Mouse (Mus musculus) small intestine, adult 2 months (tissue): ENCODE measurements around the gene Reln.

Source experiments
- CTCF ChIP-seq: fragments of 200-500 bp; IDR thresholded peaks from 2 replicates; pipeline ENCODE4 v1.5.1; 2012; ENCODE audit warnings: low read depth, mild to moderate bottlenecking, control low read depth, inconsistent platforms, low read length, moderate library complexity, mixed read lengths; ENCODE audit not compliant: insufficient replicate concordance, insufficient read length; ENCODE audit errors: extremely low read depth
- POLR2A ChIP-seq: fragments of 200-500 bp; IDR thresholded peaks from 2 replicates; pipeline ENCODE4 v1.6.1; 2012; ENCODE audit warnings: low read depth, mild to moderate bottlenecking, control low read depth, inconsistent platforms, low read length, moderate library complexity

- TF ChIP-seq CTCF (no peak), POLR2A (no peak)
These were observed 311.5 kb downstream of the Reln start for GRCm38 (mm10) chr5:22033039-22033438.
